Mouse (Mus musculus): ENCODE results near the gene Wwp2. TPM values are rescaled to one million over a fixed set of nuclear protein-coding genes. Genes with fewer than 3 reads are reported as not detected.
A peak's percentile ranks its signal among the peaks of the same experiment; 100 is the strongest.

Wwp2 gene
- polyA plus RNA-seq, 1 experiment: 146 TPM

DNA sequence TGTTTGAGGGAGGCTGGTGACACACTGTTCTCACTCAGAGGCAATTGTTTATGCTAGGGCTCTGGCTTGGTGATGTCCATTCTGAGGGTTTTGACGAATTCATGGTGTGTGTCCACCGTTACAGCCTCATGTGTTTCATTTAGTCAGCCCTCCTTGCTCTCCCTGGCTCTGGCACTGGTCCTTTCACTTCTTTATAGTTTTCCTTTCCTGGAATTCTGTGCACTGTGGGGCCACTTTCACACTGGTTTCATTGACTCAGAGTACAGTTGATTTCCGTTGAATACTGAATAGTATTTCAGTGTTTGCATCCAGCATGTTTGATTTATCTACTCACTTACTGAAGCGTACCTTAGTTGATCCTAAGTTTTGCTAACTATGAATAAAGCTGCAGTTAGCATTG is 55.0 kb downstream of the Wwp2 start:
- Histone ChIP-seq H3K27ac (ENCODE audit: insufficient read depth, low read depth, low read length) (no peak overlapping the region), H3K4me1 (ENCODE audit: control insufficient read depth, insufficient read depth, low read length) (peaks cover 15% of the 10 kb centered on the region), H3K4me3 (ENCODE audit: insufficient read depth, low read depth, low read length) (no peak overlapping the region)
- 51% methylated on average over 4 of the region's 4 CpGs for WGBS
- no peak for TF ChIP-seq CTCF (IDR thresholded peaks at IDR 0.05; ENCODE audit: insufficient read depth, low read depth, low read length)
- no peak for TF ChIP-seq POLR2A (IDR thresholded peaks at IDR 0.05; ENCODE audit: insufficient read depth, low read depth, low read length)

DNA sequence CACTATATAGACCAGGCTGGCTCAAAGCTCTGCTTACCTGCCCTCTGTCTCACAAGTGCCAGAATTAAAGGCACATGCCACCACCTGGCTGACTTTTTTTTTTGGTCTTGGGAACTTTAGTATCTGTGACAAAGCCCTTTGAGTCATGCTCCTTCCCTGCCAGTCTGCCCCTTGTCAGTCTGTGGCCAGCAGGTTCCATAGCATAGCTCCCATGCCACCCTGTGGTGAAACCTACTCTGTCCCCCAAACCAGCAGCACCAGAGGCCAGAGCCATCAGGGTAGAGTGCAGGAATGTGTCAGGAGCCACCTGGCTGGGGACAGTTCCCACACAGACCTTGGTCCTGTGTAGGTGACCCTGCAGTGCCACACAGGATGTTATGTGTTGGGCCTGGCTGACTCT is 55.7 kb downstream of the Wwp2 start:
- Histone ChIP-seq H3K27ac (ENCODE audit: insufficient read depth, low read depth, low read length) (no peak overlapping the region), H3K4me1 (ENCODE audit: control insufficient read depth, insufficient read depth, low read length) (peaks cover 17% of the 10 kb centered on the region), H3K4me3 (ENCODE audit: insufficient read depth, low read depth, low read length) (no peak overlapping the region)
- TF ChIP-seq POLR2A (IDR thresholded peaks at IDR 0.05; ENCODE audit: insufficient read depth, low read depth, low read length) (no peak), CTCF (IDR thresholded peaks at IDR 0.05; ENCODE audit: insufficient read depth, low read depth, low read length) (no peak)

GRCm38 (mm10) chr8:107492802-107493201 is 56.6 kb downstream of the Wwp2 start:
- H3K4me3 ChIP-seq (ENCODE audit: insufficient read depth, low read depth, low read length): no peak overlapping the region

DNA sequence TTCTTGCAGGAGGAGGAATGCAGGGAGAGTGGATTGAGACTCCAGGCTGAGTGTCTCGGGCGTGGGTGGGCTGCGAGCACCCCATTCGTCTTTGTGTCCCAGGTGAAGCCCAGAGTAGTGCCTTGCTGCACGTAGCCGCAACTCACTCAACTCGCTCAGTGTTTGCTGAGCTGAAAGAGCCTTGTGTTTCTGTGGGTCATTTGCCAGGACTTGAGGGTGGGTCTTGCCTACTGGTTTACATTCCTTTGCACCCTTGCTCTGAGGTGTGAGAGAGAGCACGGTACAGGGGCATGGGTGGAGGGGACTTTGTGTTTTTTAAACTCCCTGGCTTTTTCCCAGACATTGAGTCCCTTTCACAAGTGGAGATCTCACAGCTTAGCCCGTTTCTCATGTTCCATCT is 59.3 kb downstream of the Wwp2 start:
- Histone ChIP-seq H3K4me1 (ENCODE audit: control insufficient read depth, insufficient read depth, low read length) (peaks cover 23% of the 10 kb centered on the region), H3K27ac (ENCODE audit: insufficient read depth, low read depth, low read length) (no peak overlapping the region), H3K4me3 (ENCODE audit: insufficient read depth, low read depth, low read length) (no peak overlapping the region)
- TF ChIP-seq POLR2A (IDR thresholded peaks at IDR 0.05; ENCODE audit: insufficient read depth, low read depth, low read length): no peak
- no peak for TF ChIP-seq CTCF (IDR thresholded peaks at IDR 0.05; ENCODE audit: insufficient read depth, low read depth, low read length)
- WGBS: 84% methylated on average over 9 of the region's 9 CpGs

More at GRCm38 (mm10) chr8:107492802-107493201, 56.6 kb downstream of the Wwp2 start:
- TF ChIP-seq CTCF (IDR thresholded peaks at IDR 0.05; ENCODE audit: insufficient read depth, low read depth, low read length): no peak
- no peak for TF ChIP-seq POLR2A (IDR thresholded peaks at IDR 0.05; ENCODE audit: insufficient read depth, low read depth, low read length)
- Histone ChIP-seq H3K4me1 (ENCODE audit: control insufficient read depth, insufficient read depth, low read length) (peaks cover 21% of the 10 kb centered on the region), H3K27ac (ENCODE audit: insufficient read depth, low read depth, low read length) (no peak overlapping the region)
- 69% methylated on average over 5 of the region's 5 CpGs for WGBS

- no peak for TF ChIP-seq CTCF (IDR thresholded peaks at IDR 0.05; ENCODE audit: insufficient read depth, low read depth, low read length)
- no peak for TF ChIP-seq POLR2A (IDR thresholded peaks at IDR 0.05; ENCODE audit: insufficient read depth, low read depth, low read length)
- Histone ChIP-seq H3K4me3 (ENCODE audit: insufficient read depth, low read depth, low read length) (no peak overlapping the region), H3K4me1 (ENCODE audit: control insufficient read depth, insufficient read depth, low read length) (peaks cover 21% of the 10 kb centered on the region), H3K27ac (ENCODE audit: insufficient read depth, low read depth, low read length) (no peak overlapping the region)
- 85% methylated on average over 6 of the region's 6 CpGs for WGBS
These were observed 61.5 kb downstream of the Wwp2 start for GRCm38 (mm10) chr8:107497708-107498107.

DNA sequence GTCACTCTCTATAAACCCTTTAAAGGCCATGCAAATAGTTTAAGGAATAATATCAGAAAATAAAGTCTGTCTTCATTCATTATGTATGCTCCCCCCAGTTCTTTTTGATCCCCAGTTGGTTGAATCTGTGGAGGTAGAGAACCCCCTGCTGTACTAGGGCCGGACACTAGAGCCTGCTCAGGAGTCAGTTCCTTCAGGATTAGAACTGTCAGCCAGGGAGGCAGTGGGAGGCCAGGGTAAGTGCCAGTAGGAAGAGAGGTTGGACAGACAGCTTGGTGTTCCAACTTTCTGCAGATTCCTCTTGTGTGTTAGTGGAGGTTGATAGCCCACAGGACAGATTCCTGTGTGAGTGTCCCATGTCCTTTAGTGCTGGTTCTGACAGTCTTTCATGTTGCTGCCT is 62.2 kb downstream of the Wwp2 start:
- Histone ChIP-seq H3K27ac (ENCODE audit: insufficient read depth, low read depth, low read length) (peak overlapping the region; percentile 64), H3K4me3 (ENCODE audit: insufficient read depth, low read depth, low read length) (no peak overlapping the region), H3K4me1 (ENCODE audit: control insufficient read depth, insufficient read depth, low read length) (peaks cover 25% of the 10 kb centered on the region)
- TF ChIP-seq POLR2A (IDR thresholded peaks at IDR 0.05; ENCODE audit: insufficient read depth, low read depth, low read length): no peak
- TF ChIP-seq CTCF (IDR thresholded peaks at IDR 0.05; ENCODE audit: insufficient read depth, low read depth, low read length): no peak
- 51% methylated on average over 1 of the region's 1 CpGs for WGBS

DNA sequence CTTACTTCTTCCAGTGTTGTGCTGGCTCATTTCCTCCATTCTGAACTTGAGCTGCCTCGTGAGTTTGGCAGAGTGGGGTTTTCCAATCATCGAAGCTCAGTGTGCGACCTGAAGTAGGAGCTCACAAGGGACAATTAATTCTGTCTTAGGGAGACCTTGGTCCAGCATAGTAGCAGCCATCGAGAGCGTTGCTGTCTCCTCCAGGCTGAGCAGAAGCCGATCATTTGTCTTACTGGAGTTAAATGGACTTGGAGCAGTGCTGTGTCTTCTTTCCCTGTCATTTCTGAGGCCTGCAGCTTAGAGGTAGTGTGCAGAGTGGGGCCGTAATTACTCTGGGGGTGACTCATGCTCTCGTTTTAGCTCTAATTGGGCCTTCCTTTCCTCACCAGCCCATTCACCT is 62.6 kb downstream of the Wwp2 start:
- H3K27ac ChIP-seq (ENCODE audit: insufficient read depth, low read depth, low read length): peak overlapping the region; percentile 64
- H3K4me1 ChIP-seq (ENCODE audit: control insufficient read depth, insufficient read depth, low read length): peaks cover 29% of the 10 kb centered on the region
- no peak overlapping the region for H3K4me3 ChIP-seq (ENCODE audit: insufficient read depth, low read depth, low read length)
- WGBS: 23% methylated on average over 8 of the region's 8 CpGs
- TF ChIP-seq CTCF (IDR thresholded peaks at IDR 0.05; ENCODE audit: insufficient read depth, low read depth, low read length) (no peak), POLR2A (IDR thresholded peaks at IDR 0.05; ENCODE audit: insufficient read depth, low read depth, low read length) (no peak)

DNA sequence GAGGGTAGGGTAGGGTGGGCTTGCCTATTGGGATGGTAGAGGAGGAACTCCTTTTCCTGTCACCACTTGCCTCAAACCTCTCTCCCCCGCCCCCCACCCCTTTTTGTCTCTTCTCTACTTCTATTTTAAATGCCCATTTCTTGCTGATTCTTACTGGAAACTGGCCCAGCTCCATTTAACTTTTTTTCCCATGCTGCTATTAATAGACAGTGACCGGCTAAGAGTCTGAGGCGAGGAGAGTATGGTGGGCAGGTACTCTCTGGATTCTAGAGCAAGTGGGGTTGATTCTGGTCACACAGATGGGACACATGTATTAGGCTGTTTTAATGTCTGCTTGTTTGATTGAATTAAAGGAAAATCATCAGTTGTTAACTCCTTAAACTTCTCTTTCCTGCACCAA is 63.4 kb downstream of the Wwp2 start:
- no peak for TF ChIP-seq CTCF (IDR thresholded peaks at IDR 0.05; ENCODE audit: insufficient read depth, low read depth, low read length)
- no peak for TF ChIP-seq POLR2A (IDR thresholded peaks at IDR 0.05; ENCODE audit: insufficient read depth, low read depth, low read length)
- WGBS: 56% methylated on average over 3 of the region's 3 CpGs

DNA sequence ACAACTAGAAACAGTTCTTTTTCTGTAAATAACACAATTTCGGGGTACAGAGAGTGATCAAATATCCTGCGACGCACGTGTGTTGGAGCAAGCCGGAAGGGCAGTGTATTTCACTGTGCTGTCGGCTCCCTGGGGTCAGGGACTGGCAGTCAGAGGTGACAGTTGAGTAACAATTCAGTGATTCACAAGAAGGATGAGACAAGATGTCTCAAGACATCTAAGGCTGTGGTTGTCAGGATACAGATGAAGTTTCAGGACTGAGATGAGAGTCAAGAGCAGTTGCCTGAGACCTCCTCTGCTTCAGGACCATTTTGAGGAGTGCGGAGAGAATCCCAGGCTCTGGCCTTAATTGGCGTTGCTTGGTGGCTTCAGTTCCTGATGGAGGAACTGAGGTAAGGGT is 66.2 kb downstream of the Wwp2 start:
- Histone ChIP-seq H3K27ac (ENCODE audit: insufficient read depth, low read depth, low read length) (no peak overlapping the region), H3K4me1 (ENCODE audit: control insufficient read depth, insufficient read depth, low read length) (peaks cover 23% of the 10 kb centered on the region), H3K4me3 (ENCODE audit: insufficient read depth, low read depth, low read length) (no peak overlapping the region)
- TF ChIP-seq CTCF (IDR thresholded peaks at IDR 0.05; ENCODE audit: insufficient read depth, low read depth, low read length) (no peak), POLR2A (IDR thresholded peaks at IDR 0.05; ENCODE audit: insufficient read depth, low read depth, low read length) (no peak)
- 96% methylated on average over 8 of the region's 8 CpGs for WGBS

More for the DNA sequence above, 63.4 kb downstream of the Wwp2 start:
- H3K4me3 ChIP-seq (ENCODE audit: insufficient read depth, low read depth, low read length): no peak overlapping the region
- 0 out of 2 replicates have a peak overlapping the region, but pooled peaks have one; percentile 10 for H3K27ac ChIP-seq (ENCODE audit: insufficient read depth, low read depth, low read length)
- H3K4me1 ChIP-seq (ENCODE audit: control insufficient read depth, insufficient read depth, low read length): peaks cover 29% of the 10 kb centered on the region

GRCm38 (mm10) chr8:107502922-107503321 is 66.8 kb downstream of the Wwp2 start:
- peaks cover 19% of the 10 kb centered on the region for H3K4me1 ChIP-seq (ENCODE audit: control insufficient read depth, insufficient read depth, low read length)
- no peak for TF ChIP-seq POLR2A (IDR thresholded peaks at IDR 0.05; ENCODE audit: insufficient read depth, low read depth, low read length)
- TF ChIP-seq CTCF (IDR thresholded peaks at IDR 0.05; ENCODE audit: insufficient read depth, low read depth, low read length): no peak
- no peak overlapping the region for H3K27ac ChIP-seq (ENCODE audit: insufficient read depth, low read depth, low read length)
- 61% methylated on average over 3 of the region's 3 CpGs for WGBS
- H3K4me3 ChIP-seq (ENCODE audit: insufficient read depth, low read depth, low read length): no peak overlapping the region
